Mouse (Mus musculus) heart, postnatal 4 days (tissue): ENCODE results near the gene Rab11fip3. TPM values are rescaled to one million over a fixed set of nuclear protein-coding genes. Genes with fewer than 3 reads are reported as not detected.
A peak's percentile ranks its signal among the peaks of the same experiment; 100 is the strongest.

Experiments
- DNase-seq: peaks from one replicate; pipeline ENCODE4 v3.0.0; 2021
- total RNA-seq, 2 experiments: library from RNA; stranded (reverse); gene quantifications; 2 replicates each; pipeline ENCODE4 v1.2.3; 2021

The Rab11fip3 gene
- total RNA-seq, 2 experiments from 2014 or later = 21.0 to 22.9 TPM

DNA sequence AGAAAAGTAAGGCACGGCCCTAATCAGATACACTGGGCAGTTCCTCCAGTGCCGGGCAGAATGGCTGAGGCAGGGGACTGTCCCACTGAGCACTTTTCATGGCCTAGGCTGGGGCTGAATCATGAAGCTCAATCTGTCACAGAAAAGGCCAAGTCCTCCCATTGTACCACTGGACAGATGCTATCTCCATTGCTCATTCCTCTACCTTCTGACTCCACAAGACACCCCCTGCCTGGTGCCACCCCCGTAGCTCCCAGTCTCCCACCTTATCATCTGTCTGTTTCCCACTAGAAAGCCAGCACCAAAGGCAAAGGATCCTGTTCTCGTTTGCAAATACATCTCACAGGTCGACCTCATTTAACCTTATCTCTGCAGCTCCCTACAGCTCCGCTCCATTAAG is 37.3 kb downstream of the Rab11fip3 start:
- DNase-seq = no peak

DNA sequence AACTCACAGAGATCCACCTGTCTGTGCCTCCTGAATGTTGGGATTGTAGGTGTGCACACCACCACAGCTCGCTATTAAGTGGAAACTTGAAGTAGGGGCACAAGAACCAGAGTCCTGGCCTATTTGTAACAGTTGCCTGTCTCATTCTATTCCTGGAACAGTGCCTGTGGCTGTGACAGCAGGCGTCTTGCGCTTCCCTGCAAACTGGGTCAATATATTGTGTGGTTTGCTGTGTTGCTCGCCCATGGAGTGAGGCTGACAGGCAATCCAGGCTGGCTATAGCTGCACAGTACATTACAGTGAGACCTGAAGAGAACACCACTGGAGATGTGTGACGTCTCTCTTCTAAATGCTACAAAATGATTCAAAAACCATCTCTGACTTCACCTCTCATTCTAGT is 37.8 kb downstream of the Rab11fip3 start:
- no peak for DNase-seq

DNA sequence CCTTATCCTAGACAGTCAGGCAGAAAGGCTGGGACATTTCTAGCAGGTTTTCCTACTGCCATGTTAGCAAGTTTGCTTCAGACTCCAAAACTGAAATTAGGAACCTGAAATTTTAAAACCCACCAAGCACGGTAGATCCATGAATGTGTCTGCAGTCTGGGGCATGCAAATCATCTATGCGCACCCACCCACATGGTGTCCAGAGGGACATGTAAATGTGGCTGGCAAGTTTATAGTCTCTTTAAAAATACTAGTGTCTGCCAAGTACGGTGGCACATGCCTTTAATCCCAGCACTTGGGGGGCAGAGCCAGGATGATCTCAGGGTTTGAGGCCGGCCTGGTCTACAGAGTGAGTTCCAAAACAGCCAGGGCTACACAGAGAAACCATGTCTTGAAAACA is 41.1 kb downstream of the Rab11fip3 start:
- no peak for DNase-seq

DNA sequence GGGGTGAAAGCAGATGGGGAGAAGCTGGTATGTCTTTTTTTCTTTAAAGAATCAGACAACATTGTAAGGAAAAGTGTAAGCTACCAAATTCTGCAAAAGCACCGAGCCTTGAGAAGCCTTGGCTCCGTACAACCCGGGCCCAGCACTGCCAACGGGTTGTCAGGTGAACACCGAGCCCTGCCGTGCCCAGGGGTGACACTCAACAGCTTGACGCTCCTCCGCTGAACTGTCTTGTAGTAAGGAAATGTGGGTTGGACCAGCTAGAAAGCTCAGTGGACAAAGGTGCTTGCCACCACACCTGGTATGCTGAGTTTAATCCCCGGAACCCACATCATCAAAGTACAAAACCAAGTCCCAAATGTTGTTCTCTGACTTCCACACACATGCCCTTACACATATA is 44.7 kb downstream of the Rab11fip3 start:
- DNase-seq = no peak

GRCm38 (mm10) chr17:26023966-26024365 is 45.4 kb downstream of the Rab11fip3 start:
- no peak for DNase-seq

DNA sequence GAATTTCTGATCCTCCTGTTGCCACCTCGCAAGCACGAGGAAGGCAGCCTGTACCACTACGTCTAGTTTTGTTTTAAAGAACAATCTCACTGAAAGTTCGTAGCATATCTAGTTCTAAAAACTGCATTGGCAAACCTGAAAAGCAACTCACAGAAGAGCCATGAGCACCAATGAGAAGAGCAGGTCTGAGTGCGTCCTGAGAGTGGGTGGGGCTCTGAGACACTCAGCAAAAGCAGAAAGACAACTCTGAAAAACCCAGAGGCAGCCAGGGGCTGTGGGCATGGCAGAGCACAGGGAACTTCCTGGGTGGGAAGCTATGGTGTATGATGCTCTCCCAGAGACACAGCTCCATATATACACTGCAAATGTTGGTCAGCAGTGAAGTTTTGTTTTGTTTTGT is 46.2 kb downstream of the Rab11fip3 start:
- no peak for DNase-seq

GRCm38 (mm10) chr17:26021728-26022341 is 47.5 kb downstream of the Rab11fip3 start:
- no peak for DNase-seq

GRCm38 (mm10) chr17:26020848-26021347 is 48.5 kb downstream of the Rab11fip3 start:
- DNase-seq = no peak

DNA sequence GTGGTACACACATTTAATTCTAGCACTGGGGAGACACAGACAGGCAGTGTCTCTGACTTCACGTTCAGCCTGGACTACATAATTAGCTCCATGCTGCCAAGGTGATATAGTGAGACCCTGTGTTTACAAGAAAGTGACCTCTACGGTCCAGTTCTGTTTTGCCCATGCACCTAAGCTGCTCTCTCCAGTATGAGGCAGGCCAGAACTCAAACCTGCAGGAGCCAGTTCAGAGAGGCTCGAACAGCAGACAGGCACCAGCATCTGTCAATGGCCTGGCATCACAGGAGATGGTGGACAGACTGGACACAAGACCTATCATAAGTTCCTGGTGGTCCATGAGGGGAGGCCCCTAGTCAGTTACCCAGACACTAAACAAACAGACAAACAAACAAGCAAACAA is 51.0 kb downstream of the Rab11fip3 start:
- no peak for DNase-seq

DNA sequence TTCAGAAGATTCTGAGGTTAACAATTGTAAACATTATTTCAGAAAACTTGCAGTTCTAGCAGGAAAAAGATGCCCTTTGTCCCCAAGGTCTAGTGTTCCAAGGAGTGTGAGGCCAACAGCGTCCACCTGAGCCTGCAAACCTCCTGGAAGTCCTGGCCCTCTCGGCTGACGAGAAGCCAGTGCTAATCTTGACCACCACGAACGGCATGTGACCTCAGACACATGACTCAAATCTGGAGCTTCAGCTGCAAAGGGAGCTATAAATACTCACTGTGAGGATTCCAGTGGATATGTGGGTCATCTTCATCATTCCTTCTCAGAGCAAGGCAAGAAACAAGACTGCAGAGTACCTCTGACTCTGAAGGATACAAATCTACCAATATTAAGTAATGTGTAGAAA is 51.4 kb downstream of the Rab11fip3 start:
- no peak for DNase-seq

DNA sequence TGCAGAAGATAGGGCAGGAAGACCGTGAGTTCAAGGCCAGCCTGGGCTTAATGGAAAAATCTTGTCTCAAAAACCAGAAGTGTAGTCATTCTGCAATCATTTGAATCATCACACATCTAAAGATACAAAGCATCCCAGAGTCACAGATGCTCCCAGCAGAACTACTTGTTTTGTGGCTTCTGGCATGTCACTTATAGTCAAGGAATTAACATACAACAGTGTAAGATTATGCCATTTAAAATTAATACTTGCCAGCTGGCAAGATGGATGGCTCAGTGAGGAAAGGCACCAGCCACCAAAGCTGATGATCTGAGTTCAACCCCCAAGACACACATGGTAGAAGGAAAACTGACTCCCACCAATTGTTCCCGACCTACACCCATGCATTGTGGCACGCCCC is 52.3 kb downstream of the Rab11fip3 start:
- DNase-seq = no peak

DNA sequence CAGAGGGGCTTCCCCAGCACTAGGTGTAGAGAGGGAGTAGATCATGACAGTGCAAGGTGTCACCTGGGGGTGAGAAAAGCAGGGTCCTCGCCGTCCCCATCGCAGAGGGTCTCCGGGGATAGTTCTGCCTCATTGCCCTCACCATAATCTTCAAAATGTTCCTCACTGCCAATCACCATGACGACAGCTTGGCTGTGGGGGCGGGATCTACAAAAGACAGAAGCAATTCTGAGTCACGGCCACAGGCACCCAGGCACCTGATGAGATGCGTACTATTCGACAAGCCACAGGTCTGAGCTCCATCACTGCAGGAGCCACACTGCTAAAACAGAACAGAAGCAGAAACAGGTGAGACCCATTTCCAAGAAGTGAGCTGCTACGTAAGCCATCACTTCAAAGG is 55.6 kb downstream of the Rab11fip3 start:
- no peak for DNase-seq

GRCm38 (mm10) chr17:26011841-26012460 is 57.4 kb downstream of the Rab11fip3 start:
- peak; percentile 84 for DNase-seq

DNA sequence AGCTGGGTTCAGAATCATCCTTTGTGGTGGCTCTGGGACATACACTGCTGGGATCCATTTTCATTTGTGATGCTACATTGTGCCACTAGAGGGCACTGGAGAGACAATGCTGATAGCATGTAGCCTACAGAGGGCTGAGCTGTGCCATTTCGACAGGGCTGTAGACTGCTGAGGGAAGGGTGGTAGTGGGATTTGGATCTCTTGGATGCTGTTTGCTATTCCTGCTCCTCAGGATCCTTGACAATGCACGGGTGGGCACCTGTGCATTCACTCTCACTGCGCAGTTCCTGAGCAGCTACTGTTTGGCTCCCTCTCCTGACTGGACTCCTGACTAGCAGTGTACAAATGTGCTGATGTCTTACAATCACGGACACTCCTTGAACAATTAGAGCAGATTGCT is 59.8 kb downstream of the Rab11fip3 start:
- peak; percentile 84 for DNase-seq

- DNase-seq = no peak
Observed at GRCm38 (mm10) chr17:26008787-26009186, 60.6 kb downstream of the Rab11fip3 start.

DNA sequence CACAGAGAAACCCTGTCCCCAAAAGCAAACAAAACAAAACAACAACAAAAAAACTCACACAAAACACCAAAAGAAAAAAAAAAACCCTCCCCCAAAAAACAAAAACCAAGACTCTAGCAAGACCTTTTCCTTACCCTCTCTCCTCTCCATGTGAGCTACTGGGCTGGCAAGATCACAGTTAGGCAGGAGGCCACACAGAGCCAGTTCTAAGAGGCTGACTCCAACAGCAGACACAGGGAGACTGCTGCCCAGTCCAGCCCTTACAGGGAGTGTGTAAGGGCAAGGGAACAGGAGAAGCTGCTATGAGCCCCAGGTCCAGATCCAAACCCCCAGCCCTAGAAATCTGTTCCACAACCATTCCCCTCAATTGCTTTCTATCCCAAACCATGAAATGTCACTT is 61.0 kb downstream of the Rab11fip3 start:
- DNase-seq = no peak

GRCm38 (mm10) chr17:26007646-26008045 is 61.7 kb downstream of the Rab11fip3 start:
- no peak for DNase-seq

GRCm38 (mm10) chr17:26005731-26006450 is 63.5 kb downstream of the Rab11fip3 start:
- no peak for DNase-seq

DNA sequence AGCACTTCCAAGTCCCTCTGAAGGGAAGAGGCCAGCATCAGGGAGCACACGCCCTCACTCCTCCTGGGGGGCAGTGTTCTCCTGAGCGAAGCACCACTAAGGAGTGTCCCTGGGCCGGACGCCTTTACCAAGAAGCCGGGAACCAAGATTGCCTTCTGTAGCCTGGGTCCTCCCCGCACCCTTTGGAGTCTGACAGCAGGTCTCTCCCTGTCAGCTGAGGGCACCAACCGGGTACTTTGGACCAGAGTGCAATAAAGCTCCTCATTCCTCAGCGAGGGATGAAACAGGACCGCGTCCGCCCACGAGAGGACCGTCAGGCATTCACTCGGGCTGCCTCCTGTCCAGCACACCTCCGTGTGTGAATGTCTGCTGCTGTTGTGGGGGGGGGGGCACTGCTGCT is 64.6 kb downstream of the Rab11fip3 start:
- DNase-seq = no peak

- no peak for DNase-seq
Observed at GRCm38 (mm10) chr17:26003864-26004263, 65.5 kb downstream of the Rab11fip3 start.

DNA sequence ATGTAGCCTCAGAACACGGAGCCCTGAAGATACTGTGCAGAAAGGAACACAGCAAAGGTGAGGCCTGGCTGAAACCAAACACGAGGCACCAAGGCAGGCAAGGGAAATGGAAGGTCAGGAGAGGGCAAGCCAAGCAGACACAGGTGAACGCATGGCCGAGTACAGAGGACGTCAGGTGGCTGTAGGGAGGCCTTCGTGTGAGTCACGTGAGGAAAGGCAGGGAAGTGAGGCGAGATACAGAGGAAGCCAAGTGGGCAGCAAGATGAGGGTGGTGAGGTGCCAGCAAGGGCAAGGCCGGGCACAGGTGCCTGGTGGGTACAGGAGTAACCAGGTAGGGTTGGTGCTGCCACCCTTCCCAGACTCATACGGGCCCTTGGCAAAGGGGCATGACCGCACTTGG is 70.9 kb downstream of the Rab11fip3 start:
- DNase-seq = no peak

DNA sequence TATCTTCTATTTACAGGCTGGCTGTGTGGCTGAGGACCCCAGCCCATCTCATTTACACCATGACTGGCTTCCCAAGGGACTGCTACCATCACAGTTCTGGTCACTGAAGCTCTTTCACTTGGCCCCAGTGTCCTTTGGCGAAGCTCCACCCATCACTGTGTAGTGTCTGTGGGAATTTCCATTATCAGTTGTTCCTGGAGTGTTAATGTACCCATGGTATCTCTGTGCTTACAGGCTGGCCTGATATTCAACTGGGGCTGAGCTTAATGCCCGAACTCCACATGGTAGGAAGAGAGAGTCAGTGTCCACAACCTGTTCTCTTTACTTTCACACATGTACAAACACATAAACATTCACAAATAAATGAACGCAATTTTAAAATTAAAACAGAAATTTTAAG is 75.9 kb downstream of the Rab11fip3 start:
- DNase-seq = no peak

- DNase-seq = no peak
Observed at GRCm38 (mm10) chr17:25992274-25992673, 77.1 kb downstream of the Rab11fip3 start.

- DNase-seq = no peak
Observed at GRCm38 (mm10) chr17:25990331-25990730, 79.0 kb downstream of the Rab11fip3 start.
